Mouse (Mus musculus) kidney, postnatal 25 days (tissue): ENCODE results near the gene Cd151.

Experiments used
- DNase-seq, 2 experiments: peaks; one replicate each; pipeline ENCODE4 v3.0.0; 2021; ENCODE audit warnings: mixed read lengths in 2 of 2

Cd151 gene

DNA sequence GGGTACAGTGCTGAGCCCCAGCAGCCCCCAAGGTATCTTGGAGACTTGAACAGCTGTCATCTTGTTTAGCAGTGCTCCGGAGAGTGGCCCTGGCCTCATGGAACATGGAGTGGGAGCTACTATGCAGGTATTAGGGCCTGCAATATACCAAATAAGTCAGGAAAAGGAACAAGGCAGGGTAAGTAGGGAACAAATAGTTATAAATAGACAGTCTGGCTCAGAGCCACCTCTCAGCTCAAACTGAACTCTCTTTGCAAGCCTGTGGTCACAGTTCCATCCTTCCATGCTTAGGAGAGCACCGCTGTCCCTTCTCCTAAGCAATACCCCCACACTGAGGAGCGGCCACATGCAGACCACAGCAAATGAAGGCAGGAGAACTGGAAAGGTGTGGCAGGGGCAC, 30.4 kb downstream of the Cd151 start:
- no peak for DNase-seq

DNA sequence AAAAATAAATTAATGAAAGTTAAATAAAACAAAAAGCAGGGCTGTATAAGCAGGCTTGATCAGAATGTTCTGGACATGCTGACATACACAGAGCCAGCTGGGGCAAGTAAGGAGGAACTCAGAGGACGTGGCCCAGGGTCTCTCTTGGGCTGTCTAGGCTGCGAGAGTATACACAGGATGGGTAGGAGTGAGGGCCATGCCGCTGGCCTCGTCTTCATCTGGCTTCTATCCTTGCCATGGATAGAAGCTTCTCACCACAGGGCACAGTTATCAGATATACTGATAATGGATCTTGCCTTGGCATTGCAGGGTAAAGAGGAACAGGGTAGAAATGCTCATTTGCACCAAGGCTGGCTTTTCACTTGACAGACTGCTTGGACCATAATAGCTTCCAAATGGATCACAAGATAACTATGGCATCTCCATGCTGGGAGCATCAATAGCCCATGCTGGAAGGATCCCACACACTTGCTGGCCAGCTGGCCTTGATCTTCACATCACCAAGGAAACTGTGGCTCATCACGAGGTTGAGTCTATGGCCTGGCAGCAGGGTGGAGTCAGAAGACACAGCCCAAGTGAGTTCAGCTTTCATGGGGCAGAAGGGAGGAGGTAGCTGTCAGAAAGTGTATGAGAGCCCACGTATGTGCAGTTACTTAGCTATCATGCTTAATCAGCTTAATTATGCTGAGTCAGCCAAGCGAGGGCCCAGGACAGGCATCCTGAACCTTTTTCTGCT, 34.8 kb downstream of the Cd151 start:
- DNase-seq: no peak

DNA sequence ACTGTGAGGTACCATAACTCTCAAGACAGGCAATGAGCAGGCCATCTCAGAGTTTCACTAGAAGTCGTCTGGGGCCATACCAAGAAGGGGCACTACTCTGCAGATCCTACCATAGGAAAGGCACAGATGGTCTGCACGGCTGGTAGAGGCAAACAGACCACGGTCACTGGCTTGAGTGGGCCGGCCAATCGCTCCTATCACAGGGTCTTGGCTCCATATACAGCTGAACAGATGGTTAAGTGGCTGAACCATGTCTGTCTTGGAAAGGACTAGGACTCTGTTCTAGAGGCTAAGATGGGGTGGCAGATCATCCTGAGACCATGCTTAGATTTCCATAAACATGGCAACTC, 35.3 kb downstream of the Cd151 start:
- DNase-seq: no peak

GRCm38 (mm10) chr7:141506278-141506677, 39.1 kb downstream of the Cd151 start:
- DNase-seq: no peak

- no peak for DNase-seq
Measured at GRCm38 (mm10) chr7:141508160-141508559, 41.0 kb downstream of the Cd151 start.

- DNase-seq: no peak
Measured at GRCm38 (mm10) chr7:141510196-141510595, 43.0 kb downstream of the Cd151 start.

DNA sequence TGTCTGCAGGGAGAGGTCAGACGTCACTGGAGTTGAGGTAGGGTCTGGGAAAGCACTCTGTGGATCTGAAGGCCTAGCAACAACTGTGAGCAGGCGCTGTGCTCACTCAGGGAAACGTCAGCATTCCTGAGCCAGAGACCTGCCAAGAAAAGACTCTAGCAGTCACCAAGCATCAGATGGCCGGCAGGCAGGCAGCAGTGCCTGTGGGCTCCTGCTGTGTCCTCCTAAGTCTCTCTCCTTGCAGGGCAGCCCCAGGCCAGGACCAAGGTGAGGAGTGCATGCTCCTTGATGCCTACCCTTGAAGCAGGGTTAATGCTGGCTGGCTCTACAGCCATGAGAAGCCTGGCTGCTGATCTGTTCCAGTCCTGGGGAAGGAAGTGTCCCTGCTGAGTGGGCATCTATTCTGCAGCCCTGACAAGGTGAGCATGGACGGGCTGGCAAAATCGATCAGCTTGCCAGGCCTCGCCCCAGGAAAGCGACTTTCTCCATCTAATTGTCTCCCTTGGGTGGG, 43.5 kb downstream of the Cd151 start:
- no peak for DNase-seq

DNA sequence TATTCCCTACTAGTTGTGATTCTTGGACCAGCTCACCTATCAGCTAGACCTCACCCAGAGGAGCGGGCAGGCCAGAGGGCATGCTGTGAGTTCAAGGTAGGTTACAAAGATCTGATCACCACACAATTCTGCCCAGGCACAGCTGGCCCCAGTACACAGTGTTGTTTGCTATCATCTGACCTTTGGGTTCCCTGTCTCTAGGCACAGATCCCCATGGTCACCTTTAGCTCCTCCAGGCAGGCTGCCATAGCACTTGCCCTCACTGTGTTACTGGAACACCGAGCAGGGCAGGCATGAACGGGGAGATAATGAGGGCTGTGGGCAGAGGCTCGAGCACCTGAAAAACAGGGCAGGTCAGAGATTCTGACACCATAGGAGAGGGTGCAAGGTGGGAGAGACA, 50.4 kb downstream of the Cd151 start:
- no peak for DNase-seq

GRCm38 (mm10) chr7:141518296-141518695, 51.1 kb downstream of the Cd151 start:
- DNase-seq: no peak

- DNase-seq: no peak
Measured at GRCm38 (mm10) chr7:141518926-141519325, 51.7 kb downstream of the Cd151 start.

DNA sequence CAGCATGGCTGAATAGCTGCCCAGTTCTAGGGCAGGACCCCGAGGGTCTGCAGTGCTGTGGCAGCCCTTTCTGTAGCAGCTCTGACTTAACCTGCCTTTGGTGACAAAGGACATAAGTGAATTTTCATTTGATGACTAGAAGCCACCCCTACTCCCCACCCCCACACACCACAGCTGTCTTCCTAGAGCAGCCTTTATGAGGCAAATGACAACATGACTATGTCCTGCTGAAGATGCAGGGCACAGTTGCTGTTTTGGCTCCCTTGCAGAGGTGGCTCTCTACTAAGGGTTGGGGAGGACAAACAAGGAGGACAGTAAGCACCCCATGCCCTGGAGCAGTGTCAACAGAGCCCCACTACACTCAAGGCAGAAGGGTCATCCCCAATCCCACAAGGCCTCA, 52.6 kb downstream of the Cd151 start:
- DNase-seq: no peak
